Mouse (Mus musculus) urinary bladder, postnatal 10 days (tissue): Measurements from ENCODE around the gene Vmn1r173.
"Not testable (repeated sequence)": the region's sequence is repeated elsewhere in the genome, so short reads cannot be mapped to it uniquely, and the experiment has no call there.

Experiments used
- DNase-seq: peaks from one replicate; pipeline ENCODE4 v3.0.0; 2022; ENCODE audit warnings: low spot score

Gene Vmn1r173

DNA sequence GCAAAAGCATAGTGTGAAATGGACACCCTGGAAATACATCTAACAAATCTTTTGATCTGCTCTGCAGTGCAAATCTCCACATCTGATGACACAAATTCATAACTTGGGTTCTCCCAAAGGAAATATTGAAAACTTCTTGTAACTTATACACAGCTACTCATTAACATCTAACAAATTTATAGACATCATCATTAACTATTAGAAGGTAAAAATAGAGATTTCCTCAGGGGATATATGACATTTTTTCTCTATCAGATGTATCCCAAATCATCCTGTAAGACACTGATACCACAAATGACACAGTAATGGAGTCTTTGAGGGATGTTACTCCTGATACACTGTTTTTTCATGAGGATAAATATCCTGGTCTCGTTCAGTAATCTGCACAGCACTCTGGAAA lies at the start of gene Vmn1r173:
Gene Vmn1r173, plus strand, starts transcription at position 301 of the 400 bp plus-strand sequence.
- DNase-seq: not testable (repeated sequence)

- DNase-seq: no peak
Measured at GRCm38 (mm10) chr7:23658016-23658415, 42.5 kb upstream of the Vmn1r173 start, which contains the start of gene Vmn1r172. Gene Vmn1r172 (plus strand): TSS chr7:23658316.

- not testable (repeated sequence) for DNase-seq
Measured at GRCm38 (mm10) chr7:23751970-23752369, 51.5 kb downstream of the Vmn1r173 start, which contains the start of gene Vmn1r174. Gene Vmn1r174 (plus strand): TSS chr7:23752270.
